Mouse (Mus musculus) thymus, adult 2 months (tissue): Measurements from ENCODE around the gene Dync1i1. TPM values are rescaled to one million over a fixed set of nuclear protein-coding genes. Genes with fewer than 3 reads are reported as not detected.

Experiments used
- DNase-seq: peaks from one replicate; pipeline ENCODE4 v3.0.0; 2021
- H3K27ac ChIP-seq: fragments of 200-500 bp; 2 replicates; pipeline ENCODE4 v1.5.1; 2012; ENCODE audit warnings: low read length, control low read depth; ENCODE audit not compliant: control insufficient read depth, insufficient read depth
- H3K27me3 ChIP-seq: fragments of 200-500 bp; 2 replicates; pipeline ENCODE4 v1.6.1; 2012; ENCODE audit warnings: mild to moderate bottlenecking, low read length, moderate library complexity, mixed read lengths; ENCODE audit not compliant: control insufficient read depth, insufficient read depth
- H3K36me3 ChIP-seq: fragments of 200-500 bp; 2 replicates; pipeline ENCODE4 v1.6.1; 2012; ENCODE audit warnings: mild to moderate bottlenecking, low read length, moderate library complexity; ENCODE audit not compliant: control insufficient read depth, insufficient read depth
- H3K4me1 ChIP-seq: fragments of 200-500 bp; replicated peaks from 2 replicates; pipeline ENCODE4 v1.6.1; 2012; ENCODE audit warnings: low read length; ENCODE audit not compliant: control insufficient read depth, insufficient read depth
- H3K4me3 ChIP-seq: fragments of 200-500 bp; 2 replicates; pipeline ENCODE4 v1.5.1; 2012; ENCODE audit warnings: mild to moderate bottlenecking, low read length, control low read depth, moderate library complexity; ENCODE audit not compliant: control insufficient read depth, insufficient read depth
- CTCF ChIP-seq: fragments of 200-500 bp; IDR thresholded peaks from 2 replicates; pipeline ENCODE4 v1.5.1; 2012; ENCODE audit warnings: mild to moderate bottlenecking, control low read depth, low read length, moderate library complexity, borderline replicate concordance; ENCODE audit not compliant: control insufficient read depth, poor library complexity, insufficient read depth; ENCODE audit errors: extremely low read depth
- POLR2A ChIP-seq: fragments of 200-500 bp; IDR thresholded peaks from 2 replicates; pipeline ENCODE4 v1.6.1; 2012; ENCODE audit warnings: mild to moderate bottlenecking, low read length, control low read depth, moderate library complexity; ENCODE audit not compliant: control insufficient read depth, poor library complexity, insufficient read depth; ENCODE audit errors: extremely low read depth
- WGBS: fragments of 180-500 bp; shearing (Covaris S2); methylation state at CpG from one replicate; pipeline ENCODE4 v1.1.7; 2018; 5-methylcytosine and 5-hydroxymethylcytosine counted together
- polyA plus RNA-seq: library from polyadenylated mRNA; depleted of rRNA; stranded (reverse); fragments of >200 nt; gene quantifications from 2 replicates; pipeline ENCODE4 v1.2.3, GENCODE M21; 2012

The Dync1i1 gene
- polyA plus RNA-seq, 1 experiment = 10.1 TPM

DNA sequence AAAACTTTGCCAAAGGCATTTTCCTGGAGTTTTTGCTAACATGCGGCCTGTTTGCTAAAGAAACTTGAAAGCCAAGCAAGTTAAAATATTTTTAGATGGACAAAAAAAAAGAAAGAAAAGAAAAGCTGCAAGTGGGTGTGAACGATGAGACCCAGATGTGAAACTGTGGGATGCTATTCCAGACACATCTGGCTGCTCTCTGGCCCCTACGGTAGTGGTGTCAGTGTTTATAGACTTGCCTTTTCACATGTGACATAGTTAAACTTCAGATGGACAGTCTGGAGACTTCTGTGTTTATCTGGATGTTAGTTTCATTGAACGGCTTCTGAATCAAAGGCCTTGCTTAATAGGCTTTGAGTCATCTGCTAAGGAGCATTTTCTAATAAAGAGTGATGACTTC lies 195.2 kb downstream of the Dync1i1 start:
- Histone ChIP-seq H3K27me3 (no peaks in the 10 kb centered on the region), H3K36me3 (no peaks in the 10 kb centered on the region), H3K27ac (no peak overlapping the region), H3K4me3 (no peak overlapping the region), H3K4me1 (no peaks in the 10 kb centered on the region)
- DNase-seq = no peak
- 91% methylated on average over 4 of the region's 4 CpGs for WGBS
- TF ChIP-seq CTCF (no peak), POLR2A (no peak)

- Histone ChIP-seq H3K27ac (no peak overlapping the region), H3K36me3 (no peaks in the 10 kb centered on the region), H3K4me3 (no peak overlapping the region), H3K4me1 (no peaks in the 10 kb centered on the region), H3K27me3 (no peaks in the 10 kb centered on the region)
- no peak for TF ChIP-seq POLR2A
- TF ChIP-seq CTCF = no peak
- 94% methylated on average over 1 of the region's 1 CpGs for WGBS
- DNase-seq = no peak
These were observed 197.2 kb downstream of the Dync1i1 start for GRCm38 (mm10) chr6:5922676-5923075.

DNA sequence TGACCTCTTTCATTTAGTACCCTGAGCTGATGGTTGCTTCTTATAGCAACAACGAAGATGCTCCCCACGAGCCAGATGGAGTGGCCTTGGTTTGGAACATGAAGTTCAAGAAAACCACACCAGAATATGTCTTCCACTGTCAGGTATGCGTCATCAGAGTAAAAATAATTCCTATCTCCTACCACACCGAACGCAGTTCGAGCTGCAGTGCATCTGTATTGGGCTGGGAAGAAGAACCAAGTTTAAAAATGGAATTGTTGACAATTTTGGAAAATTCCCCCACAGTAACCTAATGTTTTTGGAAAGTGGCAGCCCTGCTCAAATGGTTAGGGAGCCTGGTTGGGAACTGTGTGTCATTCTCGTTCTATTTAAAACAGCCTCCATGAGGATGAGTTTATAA lies 197.7 kb downstream of the Dync1i1 start:
- WGBS = 90% methylated on average over 7 of the region's 7 CpGs
- Histone ChIP-seq H3K27me3 (no peaks in the 10 kb centered on the region), H3K4me1 (no peaks in the 10 kb centered on the region), H3K36me3 (no peaks in the 10 kb centered on the region), H3K27ac (no peak overlapping the region), H3K4me3 (no peak overlapping the region)
- no peak for TF ChIP-seq CTCF
- TF ChIP-seq POLR2A = no peak
- DNase-seq = no peak

- DNase-seq = no peak
- WGBS = 97% methylated on average over 8 of the region's 8 CpGs
These were observed 204.7 kb downstream of the Dync1i1 start for GRCm38 (mm10) chr6:5930140-5930539.

GRCm38 (mm10) chr6:5935587-5936353 lies 210.3 kb downstream of the Dync1i1 start:
- 89% methylated on average over 8 of the region's 8 CpGs for WGBS
- TF ChIP-seq POLR2A (no peak), CTCF (no peak)
- DNase-seq = no peak
- no peaks in the 10 kb centered on the region for H3K36me3 ChIP-seq
- H3K27me3 ChIP-seq = no peaks in the 10 kb centered on the region
- no peak overlapping the region for H3K4me3 ChIP-seq
- H3K27ac ChIP-seq = no peak overlapping the region
- H3K4me1 ChIP-seq = no peaks in the 10 kb centered on the region

More at GRCm38 (mm10) chr6:5930140-5930539, 204.7 kb downstream of the Dync1i1 start:
- Histone ChIP-seq H3K27ac (no peak overlapping the region), H3K4me3 (no peak overlapping the region), H3K36me3 (no peaks in the 10 kb centered on the region), H3K27me3 (no peaks in the 10 kb centered on the region), H3K4me1 (no peaks in the 10 kb centered on the region)
- TF ChIP-seq POLR2A = no peak
- TF ChIP-seq CTCF = no peak

- no peak overlapping the region for H3K27ac ChIP-seq
- H3K4me1 ChIP-seq = no peaks in the 10 kb centered on the region
- no peak for DNase-seq
- H3K36me3 ChIP-seq = no peaks in the 10 kb centered on the region
- no peak for TF ChIP-seq CTCF
- TF ChIP-seq POLR2A = no peak
- no peak overlapping the region for H3K4me3 ChIP-seq
- 86% methylated on average over 9 of the region's 9 CpGs for WGBS
- no peaks in the 10 kb centered on the region for H3K27me3 ChIP-seq
These were observed 224.5 kb downstream of the Dync1i1 start for GRCm38 (mm10) chr6:5949812-5950392.
